In the genomic region with DNA sequence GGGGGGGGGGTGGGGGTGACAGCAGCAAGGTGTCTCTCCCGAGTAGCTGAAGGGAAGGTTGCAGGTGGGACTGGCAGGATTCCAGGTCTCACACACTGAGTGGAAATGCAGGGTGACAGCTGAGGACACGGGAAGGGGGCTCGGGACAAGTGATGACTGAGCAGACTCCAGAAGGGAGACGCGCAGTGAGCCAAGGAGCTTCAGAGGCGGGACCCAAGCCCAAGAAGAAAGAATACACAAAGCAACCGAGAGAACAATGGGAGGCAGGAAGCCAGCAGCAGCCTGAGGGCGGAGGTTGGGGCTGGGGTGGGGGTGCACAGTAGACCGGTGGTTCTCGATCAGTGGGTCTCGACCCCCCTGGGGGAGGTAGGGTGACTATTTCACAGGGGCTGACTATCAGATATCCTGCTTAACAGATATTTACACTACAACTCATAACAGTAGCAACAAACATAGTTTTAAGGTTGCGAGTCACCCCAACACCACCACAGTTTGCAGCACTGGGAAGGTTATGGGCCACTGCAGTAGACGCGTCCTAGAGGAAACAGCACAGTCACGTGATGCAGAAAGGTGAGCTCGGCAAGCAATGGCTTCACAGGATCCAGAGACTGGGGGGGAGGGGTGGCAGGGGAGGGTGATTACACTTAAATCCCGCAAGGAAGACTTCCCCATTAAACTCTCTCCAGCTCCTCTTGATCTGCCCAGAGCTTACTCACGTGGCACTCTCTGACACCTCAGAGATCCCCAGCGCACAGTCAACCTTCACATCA, we compare ENCODE assay signal across 8 mouse cellular contexts. TPM values are rescaled to one million over a fixed set of nuclear protein-coding genes. Genes with fewer than 3 reads are reported as not detected.
DNase-seq lines count a peak whose midpoint lies in the region; ATAC-seq and TF ChIP-seq lines count a peak whose summit lies in the region.

No protein-coding gene starts in this region.

- peaks cover 73% of the 10 kb centered on the region for H3K4me1 ChIP-seq in heart, embryonic 13.5 days
- H3K4me1 ChIP-seq in ES-E14 (ENCODE audit: control insufficient read depth in 2 of 2, insufficient read depth in 2 of 2, low read length in 2 of 2, poor library complexity in 1 of 2): peaks cover 21 to 49% of the 10 kb centered on the region in 2 experiments
- H3K4me1 ChIP-seq in forebrain, embryonic 11.5 days (replicated peaks; ENCODE audit: control insufficient read depth, insufficient read depth, low read length): peaks cover 15% of the 10 kb centered on the region
- H3K4me1 ChIP-seq in intestine, embryonic 16.5 days (ENCODE audit: control insufficient read depth, insufficient read depth, low read length): peaks cover 46% of the 10 kb centered on the region
- H3K4me1 ChIP-seq in midbrain, embryonic 13.5 days (replicated peaks): peaks cover 47% of the 10 kb centered on the region

- peak overlapping the region; percentile 66 for H3K9ac ChIP-seq in heart, embryonic 13.5 days
- H3K9ac ChIP-seq in ES-E14 (ENCODE audit: insufficient read depth, low read depth, low read length, poor library complexity, severe bottlenecking): peak overlapping the region; percentile 37; the same call in 1 of the 2 replicates
- no peak overlapping the region; the same call in 1 of the 2 replicates for H3K9ac ChIP-seq in forebrain, embryonic 11.5 days (ENCODE audit: low read length)
- H3K9ac ChIP-seq in intestine, embryonic 16.5 days (ENCODE audit: low read depth, low read length): peak overlapping the region; percentile 38
- H3K9ac ChIP-seq in midbrain, embryonic 13.5 days (replicated peaks): peak overlapping the region; percentile 45

- no peaks in the 10 kb centered on the region for H3K27me3 ChIP-seq in heart, embryonic 13.5 days (replicated peaks)
- no peaks in the 10 kb centered on the region for H3K27me3 ChIP-seq in forebrain, embryonic 11.5 days (ENCODE audit: control insufficient read depth, insufficient read depth, low read length)
- H3K27me3 ChIP-seq in intestine, embryonic 16.5 days (replicated peaks; ENCODE audit: control insufficient read depth, insufficient read depth, low read length): peaks cover 3% of the 10 kb centered on the region; the same call in 1 of the 2 replicates
- H3K27me3 ChIP-seq in midbrain, embryonic 13.5 days: no peaks in the 10 kb centered on the region

- ATAC-seq in heart, embryonic 13.5 days (ENCODE audit: extremely low read depth, insufficient number of reproducible peaks, low FRiP score, low TSS enrichment): peak; percentile 30; the same call in 1 of the 2 replicates
- peak; percentile 29 for ATAC-seq in forebrain, embryonic 11.5 days (replicated peaks; ENCODE audit: low FRiP score)
- peak; percentile 11; the same call in 1 of the 2 replicates for ATAC-seq in intestine, embryonic 16.5 days
- ATAC-seq in midbrain, embryonic 13.5 days: peak; percentile 71

- no peaks in the 10 kb centered on the region for H3K36me3 ChIP-seq in heart, embryonic 13.5 days
- peaks cover 12% of the 10 kb centered on the region; the same call in 1 of the 2 replicates for H3K36me3 ChIP-seq in ES-E14 (ENCODE audit: control insufficient read depth, insufficient read depth, low read length, poor library complexity, severe bottlenecking)
- H3K36me3 ChIP-seq in forebrain, embryonic 11.5 days (ENCODE audit: control insufficient read depth, insufficient read depth, low read length): no peaks in the 10 kb centered on the region
- H3K36me3 ChIP-seq in intestine, embryonic 16.5 days (ENCODE audit: control insufficient read depth, insufficient read depth, low read length): no peaks in the 10 kb centered on the region
- H3K36me3 ChIP-seq in midbrain, embryonic 13.5 days: peaks cover 5% of the 10 kb centered on the region; the same call in 1 of the 2 replicates

- DNase-seq in heart, adult 11 months: no peak
- peak; percentile 83 for DNase-seq in ES-E14 (ENCODE audit: low read depth, low spot score)
- DNase-seq in forebrain, embryonic 11.5 days (ENCODE audit: low spot score): peak; percentile 64
- DNase-seq in thymus, postnatal 4 days: peak; percentile 69
- no peak for DNase-seq in layer of hippocampus, adult 9-11 months

- peak overlapping the region; percentile 69 for H3K4me2 ChIP-seq in heart, embryonic 13.5 days
- H3K4me2 ChIP-seq in forebrain, embryonic 11.5 days (ENCODE audit: low read depth, low read length, severe bottlenecking): peak overlapping the region; percentile 16; the same call in 1 of the 2 replicates
- H3K4me2 ChIP-seq in intestine, embryonic 16.5 days (ENCODE audit: low read depth, low read length): peak overlapping the region; percentile 45
- peak overlapping the region; percentile 51 for H3K4me2 ChIP-seq in midbrain, embryonic 13.5 days (replicated peaks)

- H3K9me3 ChIP-seq in heart, embryonic 13.5 days: no peaks in the 10 kb centered on the region
- H3K9me3 ChIP-seq in ES-E14 (ENCODE audit: control insufficient read depth, insufficient read depth, low read depth, low read length): no peaks in the 10 kb centered on the region
- no peaks in the 10 kb centered on the region for H3K9me3 ChIP-seq in forebrain, embryonic 11.5 days (ENCODE audit: control insufficient read depth, low read length)
- H3K9me3 ChIP-seq in intestine, embryonic 16.5 days (ENCODE audit: control insufficient read depth, low read length): no peaks in the 10 kb centered on the region
- H3K9me3 ChIP-seq in midbrain, embryonic 13.5 days: no peaks in the 10 kb centered on the region

- H3K27ac ChIP-seq in heart, embryonic 13.5 days (replicated peaks): peak overlapping the region; percentile 91
- H3K27ac ChIP-seq in ES-E14 (ENCODE audit: insufficient read depth, low read depth, low read length, poor library complexity, severe bottlenecking): peak overlapping the region; percentile 78
- no peak overlapping the region for H3K27ac ChIP-seq in forebrain, embryonic 11.5 days (ENCODE audit: low read depth, low read length)
- peak overlapping the region; percentile 61 for H3K27ac ChIP-seq in intestine, embryonic 16.5 days (ENCODE audit: low read length)
- peak overlapping the region; percentile 51 for H3K27ac ChIP-seq in midbrain, embryonic 13.5 days

- WGBS in heart, embryonic 13.5 days: 15% methylated on average over 19 of the region's 19 CpGs
- 6% methylated on average over 19 of the region's 19 CpGs for WGBS in forebrain, embryonic 11.5 days
- 18% methylated on average over 19 of the region's 19 CpGs for WGBS in intestine, embryonic 16.5 days
- 5% methylated on average over 19 of the region's 19 CpGs for WGBS in midbrain, embryonic 13.5 days

- peak overlapping the region; percentile 34 for H3K4me3 ChIP-seq in heart, embryonic 13.5 days
- H3K4me3 ChIP-seq in ES-E14 (ENCODE audit: insufficient read depth in 1 of 2, low read depth in 1 of 2, low read length in 2 of 2, poor library complexity in 1 of 2, severe bottlenecking in 1 of 2): peak overlapping the region; percentile 22 to 47; a peak in 3 of 4 replicates
- H3K4me3 ChIP-seq in forebrain, embryonic 11.5 days (ENCODE audit: low read depth, low read length): no peak overlapping the region
- peak overlapping the region; percentile 18; the same call in 1 of the 2 replicates for H3K4me3 ChIP-seq in intestine, embryonic 16.5 days (ENCODE audit: low read length)
- H3K4me3 ChIP-seq in midbrain, embryonic 13.5 days (replicated peaks): peak overlapping the region; percentile 18

- in situ Hi-C loops in ES-E14 (cut with MboI; ENCODE audit: low sequenced_read_pairs in 2 of 2, unreplicated experiment in 2 of 2): no loop called here

TF ChIP-seq in ES-E14, 5 proteins besides CTCF, POLR2A, EP300 and RAD21:
- TF ChIP-seq MAFK (IDR thresholded peaks at IDR 0.05; ENCODE audit: insufficient read depth, low read depth, low read length): 0 out of 2 replicates have a peak, but pooled peaks have one; percentile 28
- no peak for TF ChIP-seq HCFC1 (IDR thresholded peaks at IDR 0.05; ENCODE audit: borderline replicate concordance, insufficient read depth, low read length)
- no peak for TF ChIP-seq ZNF384 (IDR thresholded peaks at IDR 0.05; ENCODE audit: low read depth, low read length)
- peak; percentile 85 for TF ChIP-seq CHD2 (IDR thresholded peaks at IDR 0.05; ENCODE audit: low read depth, low read length)
- TF ChIP-seq ZC3H11A (IDR thresholded peaks at IDR 0.05; ENCODE audit: borderline replicate concordance, low read depth, low read length): no peak

RNA-seq across cellular contexts. Expression of a gene that starts 14.6 kb away (rescaled TPM):
- 46.8 and 50.9 TPM in 2 replicates for polyA plus RNA-seq in heart, embryonic 13.5 days (2015; fragmentation: Nextera tagmentation; extraction: Ambion mirVana)
- total RNA-seq in ES-E14 (2012; rRNA removed): 152 and 158 TPM in 2 replicates
- 125 and 140 TPM in 2 replicates for polyA plus RNA-seq in forebrain, embryonic 11.5 days (2014; fragmentation: Nextera tagmentation; extraction: Ambion mirVana)
- polyA plus RNA-seq in intestine, embryonic 16.5 days (2015; fragmentation: Nextera tagmentation; extraction: Ambion mirVana): 30.8 and 36.8 TPM in 2 replicates
- 67.6 and 70.1 TPM in 2 replicates for polyA plus RNA-seq in midbrain, embryonic 13.5 days (2015; fragmentation: Nextera tagmentation; extraction: Ambion mirVana)

RNA-seq across cellular contexts. Expression of a gene that starts 37.7 kb away (rescaled TPM):
- 69.9 and 81.9 TPM in 2 replicates for polyA plus RNA-seq in heart, embryonic 13.5 days (2015; fragmentation: Nextera tagmentation; extraction: Ambion mirVana)
- total RNA-seq in ES-E14 (2012; rRNA removed): 155 and 156 TPM in 2 replicates
- polyA plus RNA-seq in forebrain, embryonic 11.5 days (2014; fragmentation: Nextera tagmentation; extraction: Ambion mirVana): 75.2 and 78.5 TPM in 2 replicates
- polyA plus RNA-seq in intestine, embryonic 16.5 days (2015; fragmentation: Nextera tagmentation; extraction: Ambion mirVana): 132 and 133 TPM in 2 replicates
- polyA plus RNA-seq in midbrain, embryonic 13.5 days (2015; fragmentation: Nextera tagmentation; extraction: Ambion mirVana): 75.3 and 76.9 TPM in 2 replicates

Comparison
In these comparisons a context has a peak if more than half of its experiments do, and no peak if none do; other contexts are left out.
1. ATAC-seq: peak in every context shown above with its lines; median percentile 71 in midbrain, embryonic 13.5 days; 30 in heart, embryonic 13.5 days; 29 in forebrain, embryonic 11.5 days; 11 in intestine, embryonic 16.5 days.
2. H3K4me2 ChIP-seq: peak in every context shown above with its lines; median percentile 69 in heart, embryonic 13.5 days; 51 in midbrain, embryonic 13.5 days; 45 in intestine, embryonic 16.5 days; 16 in forebrain, embryonic 11.5 days.
3. DNase-seq: peak in ES-E14 (single experiment), forebrain, embryonic 11.5 days (single experiment) and thymus, postnatal 4 days (single experiment); none in heart, adult 11 months (single experiment) and layer of hippocampus, adult 9-11 months (single experiment).